Mouse (Mus musculus): ENCODE results near the gene Scai. TPM values are rescaled to one million over a fixed set of nuclear protein-coding genes. Genes with fewer than 3 reads are reported as not detected.
A peak's percentile ranks its signal among the peaks of the same experiment; 100 is the strongest.

The Scai gene
- polyA plus RNA-seq, 1 experiment, result 8.2 TPM

DNA sequence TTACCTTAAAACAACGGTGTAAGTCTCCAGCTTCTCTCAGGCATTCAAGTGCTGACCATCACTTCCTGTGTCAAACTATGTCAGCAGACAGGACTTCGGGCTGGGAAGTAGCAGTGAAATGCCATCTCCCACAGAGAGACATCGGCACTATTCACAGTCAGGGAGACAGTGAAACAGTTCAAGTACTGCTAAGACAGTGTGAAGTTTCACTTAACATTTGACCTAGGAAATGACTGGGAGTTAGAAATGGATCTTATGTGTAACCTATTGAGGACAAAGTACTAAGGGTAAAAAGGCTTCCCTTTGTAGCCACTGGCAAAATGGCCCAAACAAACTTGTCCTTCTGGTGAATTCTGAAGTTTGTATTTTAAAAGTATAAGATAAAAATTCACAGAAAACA, 107.8 kb downstream of the Scai start:
- no peaks in the 10 kb centered on the region for H3K4me1 ChIP-seq (ENCODE audit: control insufficient read depth, insufficient read depth, low read length)
- no peaks in the 10 kb centered on the region; the same call in 1 of the 2 replicates for H3K27me3 ChIP-seq (ENCODE audit: control insufficient read depth, insufficient read depth, low read length)
- 90% methylated on average over 3 of the region's 3 CpGs for WGBS
- no peak for TF ChIP-seq CTCF (IDR thresholded peaks at IDR 0.05; ENCODE audit: borderline replicate concordance, insufficient read depth, low read depth, low read length)
- TF ChIP-seq POLR2A (IDR thresholded peaks at IDR 0.05; ENCODE audit: borderline replicate concordance, insufficient read depth, low read length), result no peak
- no peak overlapping the region for H3K4me3 ChIP-seq (replicated peaks; ENCODE audit: insufficient read depth, low read depth, low read length)
- DNase-seq, result no peak
- no peak overlapping the region for H3K27ac ChIP-seq (ENCODE audit: insufficient read depth, low read length)

DNA sequence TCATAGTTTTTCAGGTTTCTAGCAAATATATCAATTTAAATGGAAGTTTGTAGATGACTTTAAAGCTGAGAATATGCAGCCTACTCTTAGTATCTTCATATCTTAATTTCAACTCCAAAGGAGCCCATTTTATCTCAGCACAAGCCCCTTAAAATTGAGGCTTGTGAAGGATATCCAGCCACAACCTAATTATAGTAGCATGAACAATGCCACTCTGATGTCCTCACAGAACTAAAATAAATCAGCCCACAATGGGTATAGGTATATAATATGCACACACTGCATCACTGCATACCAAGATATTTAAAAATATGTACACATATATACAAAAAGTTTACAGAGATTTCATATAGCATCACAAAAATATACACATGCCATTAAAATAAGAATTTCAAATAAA, 119.9 kb downstream of the Scai start:
- H3K4me3 ChIP-seq (replicated peaks; ENCODE audit: insufficient read depth, low read depth, low read length), result no peak overlapping the region
- H3K4me1 ChIP-seq (ENCODE audit: control insufficient read depth, insufficient read depth, low read length), result no peaks in the 10 kb centered on the region
- H3K27me3 ChIP-seq (ENCODE audit: control insufficient read depth, insufficient read depth, low read length), result no peaks in the 10 kb centered on the region
- no peak overlapping the region for H3K27ac ChIP-seq (ENCODE audit: insufficient read depth, low read length)
- no peak for TF ChIP-seq CTCF (IDR thresholded peaks at IDR 0.05; ENCODE audit: borderline replicate concordance, insufficient read depth, low read depth, low read length)
- TF ChIP-seq POLR2A (IDR thresholded peaks at IDR 0.05; ENCODE audit: borderline replicate concordance, insufficient read depth, low read length), result no peak
- DNase-seq, result no peak

DNA sequence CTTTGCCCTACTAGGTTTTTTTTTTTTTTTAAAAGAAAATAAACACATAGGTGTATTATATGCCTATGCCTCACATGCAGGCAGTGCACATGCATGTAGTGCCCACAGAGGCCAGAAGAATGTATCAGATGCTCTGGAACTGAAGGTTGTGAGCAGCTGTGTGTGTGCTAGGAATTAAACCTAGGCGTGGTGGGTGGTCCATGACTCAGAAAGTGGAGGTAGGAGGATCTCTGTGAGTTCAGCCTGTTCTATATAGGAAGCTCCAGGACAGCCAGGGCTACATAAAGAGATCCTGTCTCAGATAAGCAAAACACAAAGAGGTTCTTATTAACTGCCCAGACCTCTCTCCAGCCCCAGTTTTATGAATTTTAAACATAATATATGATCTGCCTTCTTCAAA, 121.4 kb downstream of the Scai start:
- Histone ChIP-seq H3K27ac (ENCODE audit: insufficient read depth, low read length) (no peak overlapping the region), H3K27me3 (ENCODE audit: control insufficient read depth, insufficient read depth, low read length) (no peaks in the 10 kb centered on the region), H3K4me1 (ENCODE audit: control insufficient read depth, insufficient read depth, low read length) (no peaks in the 10 kb centered on the region), H3K4me3 (replicated peaks; ENCODE audit: insufficient read depth, low read depth, low read length) (no peak overlapping the region)
- TF ChIP-seq CTCF (IDR thresholded peaks at IDR 0.05; ENCODE audit: borderline replicate concordance, insufficient read depth, low read depth, low read length), result no peak
- TF ChIP-seq POLR2A (IDR thresholded peaks at IDR 0.05; ENCODE audit: borderline replicate concordance, insufficient read depth, low read length), result no peak
- DNase-seq, result no peak
- 80% methylated on average over 1 of the region's 1 CpGs for WGBS

DNA sequence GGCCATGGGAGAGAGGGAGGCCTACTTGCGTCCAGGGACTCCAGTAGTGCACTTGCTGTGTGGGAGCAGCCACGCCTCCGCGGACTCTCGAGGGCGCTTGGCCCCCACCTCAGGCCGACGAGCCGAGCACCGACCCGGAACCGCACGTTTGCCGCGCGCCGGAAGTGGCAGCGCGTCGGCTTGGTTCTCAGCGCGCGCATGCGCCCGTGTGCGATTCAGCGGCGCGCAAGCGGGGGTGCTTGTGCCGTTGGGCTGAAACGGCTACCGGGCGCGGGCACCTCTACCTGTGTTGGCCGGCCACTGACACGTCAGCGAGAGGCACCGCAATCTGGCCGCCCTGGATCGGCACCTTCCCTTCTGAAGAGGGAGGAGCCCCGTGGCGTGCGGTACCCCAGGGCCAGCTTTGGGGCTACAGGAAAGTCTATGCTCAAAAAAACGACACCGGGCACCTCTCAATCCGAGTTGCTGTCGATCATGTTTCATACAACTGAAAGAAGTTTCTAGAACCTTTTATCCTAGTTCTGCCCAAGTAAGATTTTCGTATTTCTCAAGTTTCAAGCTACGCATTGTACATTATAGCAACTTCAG, 125.0 kb downstream of the Scai start, which contains the start of gene Golga1:
Gene Golga1 (minus strand): TSS at position 142 of the 588 bp plus-strand sequence.
- under 1% methylated on average over 50 of the region's 50 CpGs for WGBS
- DNase-seq, result peak; percentile 92 to 93
- Histone ChIP-seq H3K27ac (ENCODE audit: insufficient read depth, low read length) (peak within 1 kb of the TSS; percentile 63), H3K4me3 (replicated peaks; ENCODE audit: insufficient read depth, low read depth, low read length) (peak within 1 kb of the TSS; percentile 74), H3K27me3 (ENCODE audit: control insufficient read depth, insufficient read depth, low read length) (no peaks in the 10 kb centered on the region), H3K4me1 (ENCODE audit: control insufficient read depth, insufficient read depth, low read length) (no peaks in the 10 kb centered on the region)
- TF ChIP-seq POLR2A (IDR thresholded peaks at IDR 0.05; ENCODE audit: borderline replicate concordance, insufficient read depth, low read length) (peak; percentile 90), CTCF (IDR thresholded peaks at IDR 0.05; ENCODE audit: borderline replicate concordance, insufficient read depth, low read depth, low read length) (no peak)

DNA sequence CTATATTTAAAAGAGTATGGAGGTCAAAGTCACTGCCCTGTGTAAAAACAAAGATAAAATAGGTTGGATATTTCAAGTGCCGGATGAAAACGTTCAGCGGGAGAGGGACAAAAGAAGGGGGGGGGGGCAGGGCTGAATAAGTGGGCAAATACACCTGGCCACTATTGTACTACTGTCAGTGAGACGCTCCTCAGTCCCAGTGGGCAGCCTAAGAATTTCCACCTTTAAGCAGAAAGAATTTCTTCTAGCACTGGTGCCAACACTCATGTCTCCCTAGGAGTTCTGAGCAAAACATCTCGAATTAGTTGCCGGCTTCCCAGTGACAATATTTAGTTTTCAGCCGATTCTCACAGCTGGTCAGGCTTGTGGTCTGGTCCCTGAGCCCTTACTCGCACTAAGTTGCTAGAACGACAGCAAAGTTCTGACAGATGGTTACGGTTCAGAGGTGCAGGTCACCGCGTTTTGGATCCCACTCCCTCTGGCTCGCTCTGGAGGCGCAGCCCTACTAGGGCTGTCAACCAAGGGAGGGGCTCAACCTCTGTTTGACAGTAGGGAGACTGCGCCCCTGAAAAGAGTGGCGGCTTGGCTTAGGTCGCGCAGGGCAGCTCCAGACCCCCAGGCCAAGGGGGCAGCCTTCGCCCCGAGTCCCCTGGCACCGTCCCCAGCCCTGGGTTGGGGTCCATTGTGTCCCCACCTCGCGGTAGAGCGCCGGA, 125.7 kb downstream of the Scai start:
- Histone ChIP-seq H3K27me3 (ENCODE audit: control insufficient read depth, insufficient read depth, low read length) (no peaks in the 10 kb centered on the region), H3K4me1 (ENCODE audit: control insufficient read depth, insufficient read depth, low read length) (no peaks in the 10 kb centered on the region), H3K27ac (ENCODE audit: insufficient read depth, low read length) (peak overlapping the region; percentile 63), H3K4me3 (replicated peaks; ENCODE audit: insufficient read depth, low read depth, low read length) (peak overlapping the region; percentile 74)
- DNase-seq, result no peak
- 3% methylated on average over 25 of the region's 25 CpGs for WGBS
- TF ChIP-seq POLR2A (IDR thresholded peaks at IDR 0.05; ENCODE audit: borderline replicate concordance, insufficient read depth, low read length) (no peak), CTCF (IDR thresholded peaks at IDR 0.05; ENCODE audit: borderline replicate concordance, insufficient read depth, low read depth, low read length) (no peak)

DNA sequence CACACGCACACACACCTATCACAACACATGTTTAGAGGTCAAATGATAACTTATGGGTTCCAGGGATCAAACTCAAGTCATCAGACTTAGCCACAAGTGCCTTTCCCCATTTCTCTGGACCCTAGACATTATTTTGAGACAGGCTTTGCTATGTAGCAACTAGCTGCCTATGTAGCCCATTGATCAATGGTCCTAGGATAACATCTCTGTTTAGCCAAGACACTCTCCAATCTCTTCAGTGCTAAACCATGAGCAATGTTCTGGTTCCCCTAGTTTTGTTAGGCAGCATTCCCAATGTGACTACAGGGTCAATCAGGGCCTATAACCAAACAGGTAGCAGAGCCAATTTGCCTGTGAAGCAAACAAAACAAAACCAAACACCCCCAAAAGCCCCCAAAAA, 142.0 kb downstream of the Scai start:
- WGBS, result 100% methylated on average over 1 of the region's 1 CpGs
- Histone ChIP-seq H3K4me3 (replicated peaks; ENCODE audit: insufficient read depth, low read depth, low read length) (no peak overlapping the region), H3K27me3 (ENCODE audit: control insufficient read depth, insufficient read depth, low read length) (no peaks in the 10 kb centered on the region; the same call in 1 of the 2 replicates), H3K4me1 (ENCODE audit: control insufficient read depth, insufficient read depth, low read length) (no peaks in the 10 kb centered on the region), H3K27ac (ENCODE audit: insufficient read depth, low read length) (no peak overlapping the region)
- DNase-seq, result no peak
- TF ChIP-seq CTCF (IDR thresholded peaks at IDR 0.05; ENCODE audit: borderline replicate concordance, insufficient read depth, low read depth, low read length), result no peak
- TF ChIP-seq POLR2A (IDR thresholded peaks at IDR 0.05; ENCODE audit: borderline replicate concordance, insufficient read depth, low read length), result no peak

DNA sequence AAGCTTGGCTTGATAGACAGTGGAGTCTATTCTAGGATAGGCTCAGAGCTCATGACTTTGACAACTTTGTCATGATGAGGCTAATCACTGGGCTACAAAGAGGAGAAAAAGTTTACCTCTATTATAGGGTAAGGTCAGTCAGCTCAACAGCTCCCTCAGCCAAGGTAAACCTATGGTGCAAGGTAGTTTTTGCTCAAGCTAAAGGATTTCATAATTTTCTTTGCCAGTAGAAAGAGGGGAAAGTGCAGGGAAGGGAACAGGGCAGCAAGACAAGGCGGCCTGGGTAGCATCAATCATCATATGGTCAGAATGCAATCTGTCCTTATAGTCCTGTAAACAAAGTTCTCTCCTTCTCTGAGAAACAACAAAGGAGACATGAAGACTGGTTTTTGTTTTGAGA, 150.3 kb downstream of the Scai start:
- no peaks in the 10 kb centered on the region for H3K4me1 ChIP-seq (ENCODE audit: control insufficient read depth, insufficient read depth, low read length)
- H3K27me3 ChIP-seq (ENCODE audit: control insufficient read depth, insufficient read depth, low read length), result no peaks in the 10 kb centered on the region
- no peak overlapping the region for H3K27ac ChIP-seq (ENCODE audit: insufficient read depth, low read length)
- DNase-seq, result no peak
- H3K4me3 ChIP-seq (replicated peaks; ENCODE audit: insufficient read depth, low read depth, low read length), result no peak overlapping the region
- no peak for TF ChIP-seq POLR2A (IDR thresholded peaks at IDR 0.05; ENCODE audit: borderline replicate concordance, insufficient read depth, low read length)
- TF ChIP-seq CTCF (IDR thresholded peaks at IDR 0.05; ENCODE audit: borderline replicate concordance, insufficient read depth, low read depth, low read length), result no peak
- WGBS, result 94% methylated on average over 1 of the region's 1 CpGs

DNA sequence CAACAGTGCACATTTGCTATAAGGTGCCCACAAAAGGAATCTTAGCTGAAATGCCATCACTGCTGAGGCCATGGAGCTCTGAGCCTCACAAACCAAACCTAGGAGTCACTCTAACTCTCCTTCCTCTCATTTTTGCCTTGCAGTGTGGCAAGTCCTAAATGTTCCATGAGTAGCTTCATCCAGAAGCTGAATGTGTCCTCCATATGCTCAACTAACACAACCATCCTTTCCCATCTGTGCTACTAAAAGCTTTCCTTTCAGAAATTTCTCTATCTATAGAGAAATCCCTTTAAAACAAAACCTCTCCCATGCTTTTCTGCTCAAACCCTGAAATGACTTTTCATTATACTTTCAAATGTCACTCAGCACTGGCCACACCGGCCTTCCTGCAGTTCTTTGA, 158.9 kb downstream of the Scai start:
- no peak overlapping the region for H3K27ac ChIP-seq (ENCODE audit: insufficient read depth, low read length)

More for the DNA sequence above, 158.9 kb downstream of the Scai start:
- H3K27me3 ChIP-seq (ENCODE audit: control insufficient read depth, insufficient read depth, low read length), result no peaks in the 10 kb centered on the region
- DNase-seq, result no peak
- H3K4me1 ChIP-seq (ENCODE audit: control insufficient read depth, insufficient read depth, low read length), result no peaks in the 10 kb centered on the region
- TF ChIP-seq POLR2A (IDR thresholded peaks at IDR 0.05; ENCODE audit: borderline replicate concordance, insufficient read depth, low read length), result no peak
- no peak for TF ChIP-seq CTCF (IDR thresholded peaks at IDR 0.05; ENCODE audit: borderline replicate concordance, insufficient read depth, low read depth, low read length)
- no peak overlapping the region for H3K4me3 ChIP-seq (replicated peaks; ENCODE audit: insufficient read depth, low read depth, low read length)
- WGBS, result 76% methylated on average over 1 of the region's 1 CpGs

Measured in cerebellum, adult 2 months (tissue).